Mouse (Mus musculus) mammary gland, adult 2 months (tissue): Measurements from ENCODE around the gene Kcnrg. TPM values are rescaled to one million over a fixed set of nuclear protein-coding genes. Genes with fewer than 3 reads are reported as not detected.

Source experiments
- polyA plus RNA-seq: library from polyadenylated mRNA; depleted of rRNA; stranded (reverse); fragments of >200 nt; gene quantifications from 2 replicates; pipeline ENCODE4 v1.2.3, GENCODE M21; 2012; ENCODE audit warnings: low replicate concordance; rRNA removed

Kcnrg gene
- 0.07 TPM in 1 of 2 replicates, not detected in the other for polyA plus RNA-seq

DNA sequence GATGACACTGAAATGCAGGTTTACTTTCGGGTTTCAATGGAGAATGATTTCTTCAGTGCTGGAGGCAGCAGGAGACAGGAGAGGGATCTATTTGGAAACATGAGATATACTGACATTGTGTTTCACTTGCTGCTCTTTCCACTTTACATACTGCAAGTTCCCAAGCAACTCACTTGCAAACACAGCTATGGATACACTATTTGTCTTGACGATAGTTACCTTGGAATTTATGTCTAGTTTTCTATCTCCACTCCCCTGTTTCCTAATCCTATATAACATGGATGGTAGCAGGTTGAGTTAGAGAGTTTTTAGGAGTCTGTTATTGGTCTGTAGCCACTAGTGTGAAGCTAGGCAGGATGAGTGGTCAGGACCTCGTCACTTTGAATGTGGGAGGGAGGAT, at the start of gene Kcnrg:
Gene Kcnrg, plus strand, starts transcription at position 301 of the 400 bp plus-strand sequence.

GRCm38 (mm10) chr14:61597968-61598367, 9.3 kb upstream of the Kcnrg start, which contains the start of gene Trim13:
TSS of gene Trim13 (plus strand) at chr14:61598247.

Other genes starting within 250 kb of the Kcnrg start
- gene Ebpl, start 247.0 kb upstream of the Kcnrg start, polyA plus RNA-seq = 1.6 and 2.8 TPM in 2 replicates
- gene Kpna3, start 167.6 kb upstream of the Kcnrg start, polyA plus RNA-seq = 4.9 and 20.5 TPM in 2 replicates
- 9.3 and 14.4 TPM in 2 replicates for gene Spryd7, start 50.6 kb upstream of the Kcnrg start, polyA plus RNA-seq
- 1.4 and 4.4 TPM in 2 replicates for gene Trim13, start 9.2 kb upstream of the Kcnrg start, polyA plus RNA-seq